Mouse (Mus musculus): Measurements from ENCODE around the gene Lhpp.

DNA sequence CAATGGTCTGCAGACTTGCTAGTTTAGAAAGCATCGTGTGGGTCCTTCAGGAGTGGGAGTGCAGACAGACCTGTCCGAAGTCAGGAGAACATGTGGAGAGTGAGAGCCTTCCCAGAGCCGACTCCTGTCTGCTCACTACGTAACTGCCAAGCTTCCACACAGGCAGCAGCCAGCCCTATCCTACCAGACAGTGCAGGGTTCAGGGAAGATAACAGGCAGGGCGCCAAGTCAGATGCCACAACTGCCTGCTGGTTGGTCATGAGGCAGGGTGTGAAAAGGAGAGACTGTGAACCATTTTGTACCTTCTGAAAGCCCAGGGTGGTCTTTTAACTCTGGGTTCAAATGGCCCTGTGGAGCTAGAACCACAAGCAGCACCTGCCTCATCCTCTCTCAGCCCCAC lies 40.4 kb upstream of the Lhpp start:
- TF ChIP-seq CTCF (IDR thresholded peaks at IDR 0.05; ENCODE audit: extremely low read depth, insufficient read depth, low read length) (no peak), POLR2A (IDR thresholded peaks at IDR 0.05; ENCODE audit: extremely low read depth, insufficient read depth, low read length) (no peak)
